Mouse (Mus musculus) naive thymus-derived CD4-positive, alpha-beta T cell, adult 2 months (primary cell): ENCODE data around the gene Magi3.

Experiments used
- DNase-seq: peaks from one replicate; pipeline ENCODE4 v3.0.0-alpha.2; 2011; ENCODE audit warnings: low read depth

The Magi3 gene

DNA sequence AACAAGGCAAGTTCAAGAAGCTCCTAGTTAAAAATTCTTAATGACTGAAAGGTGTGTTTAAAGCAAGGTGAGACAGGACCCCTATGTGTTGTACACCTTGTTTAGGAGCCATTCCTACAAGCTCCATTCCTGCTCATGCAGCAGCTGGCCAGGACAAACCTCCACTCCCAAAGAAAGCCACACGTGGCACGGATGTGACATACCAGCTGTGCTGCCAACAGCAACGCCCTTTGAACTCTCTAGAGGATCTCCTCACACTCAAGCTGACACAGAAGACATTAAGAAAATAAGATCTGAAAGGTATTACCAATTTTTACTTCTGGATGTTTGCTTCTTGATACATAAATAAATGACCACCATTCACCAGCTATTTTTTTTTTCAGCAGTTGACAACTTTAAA lies 193.2 kb downstream of the Magi3 start:
- DNase-seq = no peak

DNA sequence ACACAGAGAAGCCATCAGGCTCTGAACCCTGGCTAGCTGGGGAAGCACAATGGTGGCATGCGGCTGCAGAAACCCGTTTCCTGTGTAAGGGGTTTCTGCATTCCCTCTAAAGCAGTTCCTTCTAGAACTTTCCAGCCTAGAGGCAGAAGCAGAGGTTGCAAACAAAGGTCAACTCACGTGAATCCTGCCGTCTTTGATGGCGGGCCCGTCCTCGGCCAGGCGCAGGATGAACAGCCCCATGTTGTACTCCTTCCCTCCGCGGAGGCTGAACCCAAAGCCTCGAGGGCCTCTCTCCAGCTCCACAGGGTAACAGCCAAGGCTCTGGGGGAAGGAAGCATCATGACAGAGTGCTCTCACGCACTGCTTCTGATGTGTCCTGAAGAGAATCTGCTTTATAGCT lies 200.1 kb downstream of the Magi3 start:
- no peak for DNase-seq

DNA sequence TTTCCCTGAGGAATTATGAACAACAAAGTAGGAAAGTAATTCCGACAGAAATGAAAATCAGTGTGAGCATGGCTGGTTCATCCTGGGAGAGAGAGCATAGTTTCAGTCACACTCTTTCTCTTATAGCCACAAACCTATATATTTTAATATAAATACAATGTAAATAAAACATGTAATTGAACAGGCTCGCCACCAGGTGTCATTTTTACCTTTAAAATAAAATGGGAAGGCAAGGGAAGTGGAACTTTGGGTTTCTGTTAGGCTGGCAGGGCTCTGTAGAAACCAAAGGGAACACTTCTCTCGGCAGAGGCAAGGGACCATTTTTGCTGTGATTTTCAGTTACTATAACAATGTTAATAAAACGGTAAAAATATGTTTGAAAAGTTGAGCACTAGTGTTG lies 200.7 kb downstream of the Magi3 start:
- peak; percentile 41 for DNase-seq

DNA sequence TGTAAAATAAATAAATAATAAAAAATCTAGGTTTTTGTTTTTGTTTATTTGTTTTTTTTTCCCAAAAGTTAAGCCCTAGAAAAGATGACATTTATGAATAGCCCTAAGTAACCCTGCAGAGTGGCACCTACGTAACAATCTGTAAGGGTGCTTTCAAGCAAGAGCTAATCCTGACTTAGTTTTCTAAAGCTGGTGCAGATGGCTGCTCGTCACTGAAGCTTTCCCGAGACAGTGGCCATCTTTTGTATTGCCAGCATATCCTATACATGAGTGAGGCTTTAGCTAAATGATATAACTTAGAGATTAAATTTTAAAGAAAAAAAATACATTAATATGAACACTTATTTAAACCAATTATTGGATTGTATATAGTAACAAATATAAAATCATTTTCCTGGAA lies 202.2 kb downstream of the Magi3 start:
- DNase-seq = no peak

DNA sequence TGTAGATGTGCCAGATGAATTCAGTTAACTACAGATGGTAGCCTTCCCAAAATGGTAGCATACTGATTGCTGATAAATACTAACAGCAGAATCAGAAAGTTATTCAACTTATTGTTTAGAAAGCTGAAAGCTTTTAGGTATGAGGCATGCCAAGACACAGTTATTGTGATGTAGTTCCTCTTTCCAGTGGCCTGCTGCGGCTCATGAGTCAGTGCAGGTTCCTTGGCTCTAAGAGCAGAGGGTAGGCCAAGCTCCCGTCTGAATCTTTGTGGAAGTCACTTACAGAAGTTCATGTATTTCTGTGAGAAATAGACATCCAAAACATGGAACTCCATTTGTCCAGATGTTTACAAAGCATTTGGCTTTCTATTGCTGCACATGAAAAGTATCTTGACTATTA lies 208.2 kb downstream of the Magi3 start:
- DNase-seq = no peak

DNA sequence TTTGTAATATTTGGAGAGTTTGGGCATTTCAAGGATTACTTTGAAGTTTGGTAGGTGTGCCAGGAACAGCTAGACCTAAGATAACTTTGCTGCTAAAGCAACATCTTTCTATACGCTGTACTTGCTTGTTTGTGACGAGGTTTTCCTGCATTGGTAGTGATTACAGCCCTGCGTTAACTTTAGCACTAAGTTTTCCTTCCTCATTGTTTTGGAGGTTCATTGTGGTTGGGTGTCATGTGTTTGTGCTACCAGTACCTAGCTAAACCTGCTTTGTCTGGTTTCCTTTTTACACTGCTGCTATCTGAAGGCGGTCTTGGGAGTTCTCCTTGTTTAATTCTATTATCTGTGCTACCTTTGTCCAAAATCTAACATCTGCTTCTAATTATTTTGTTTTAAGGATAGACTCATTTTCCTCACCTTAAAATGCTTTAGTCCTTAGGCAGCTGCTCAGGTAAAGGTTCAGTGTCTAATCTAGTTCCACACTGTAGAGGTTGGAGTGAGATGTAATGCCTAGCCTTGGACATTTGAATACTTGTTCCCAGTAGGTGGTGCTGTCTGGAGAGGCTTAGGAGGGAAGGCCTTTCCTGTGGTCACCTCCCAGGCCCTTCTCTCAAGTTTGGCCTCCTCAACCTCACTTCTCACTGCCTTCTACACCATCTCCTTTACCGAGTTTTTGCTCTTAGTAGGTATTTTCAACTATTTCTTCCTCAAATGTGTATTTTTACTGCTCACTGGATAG lies 210.1 kb downstream of the Magi3 start:
- DNase-seq = no peak

DNA sequence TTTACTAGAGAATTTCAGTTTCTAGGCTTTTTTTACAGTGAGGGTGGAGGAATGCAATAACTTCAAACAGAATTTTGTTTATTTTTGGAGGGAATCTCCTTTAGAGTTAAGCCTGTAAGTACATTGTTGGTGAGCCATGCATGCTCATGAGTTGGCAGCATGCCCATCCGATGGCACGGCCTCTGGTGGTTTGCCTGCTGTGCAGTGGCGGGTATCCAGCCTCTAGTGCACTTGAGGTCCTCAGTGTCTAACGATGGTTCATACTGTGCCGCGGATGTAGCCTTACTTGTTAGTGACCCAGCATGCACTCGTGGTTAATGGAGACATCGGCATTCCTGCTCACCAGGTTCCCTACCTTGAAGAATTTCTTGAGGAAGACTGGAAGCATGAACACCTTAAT lies 212.7 kb downstream of the Magi3 start:
- DNase-seq = no peak

DNA sequence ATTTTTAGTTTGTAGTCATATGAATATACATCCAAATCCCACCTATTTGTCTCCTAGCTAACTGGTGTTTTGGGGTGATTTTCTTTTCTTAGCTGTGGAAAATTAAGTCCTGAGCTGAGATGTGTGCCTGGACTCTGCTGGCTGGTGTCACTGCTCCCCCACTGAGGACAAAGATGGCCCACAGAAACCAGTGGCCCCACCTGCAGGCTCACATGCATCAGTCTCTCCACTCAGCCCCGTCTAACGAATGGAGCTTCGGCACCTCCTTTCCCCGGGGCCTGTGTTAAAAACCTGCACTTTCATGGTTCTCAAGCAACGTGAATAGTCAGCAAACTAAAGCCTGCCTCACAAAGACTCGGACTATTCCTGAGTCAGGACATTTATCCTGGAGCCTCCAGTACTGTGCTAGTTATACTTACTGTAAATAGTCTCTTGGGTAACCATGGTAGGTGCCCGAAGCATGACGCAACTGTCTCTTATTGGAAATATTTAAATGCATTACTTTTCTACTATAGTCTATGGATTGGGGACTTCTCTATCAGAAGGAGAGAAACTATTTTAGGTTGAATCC lies 213.2 kb downstream of the Magi3 start:
- DNase-seq = no peak

DNA sequence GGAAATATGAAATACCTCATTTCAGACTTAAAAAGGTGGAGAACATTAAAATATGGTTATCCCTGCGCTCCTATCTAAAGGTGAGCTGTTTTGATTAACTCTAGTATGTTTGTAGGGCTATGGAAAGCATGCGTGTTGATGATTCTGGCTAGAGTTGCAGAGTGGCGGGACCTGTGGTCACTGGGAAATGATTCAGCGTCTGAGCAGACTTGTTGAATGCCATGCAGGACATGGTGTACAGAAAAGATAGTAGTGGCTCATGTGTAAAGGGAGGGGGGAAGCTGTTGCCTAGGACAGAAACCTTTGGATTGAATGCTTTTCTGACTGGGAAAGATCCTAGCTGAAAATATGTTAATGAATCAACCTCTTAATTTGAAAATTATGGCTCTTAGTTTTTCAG lies 221.4 kb downstream of the Magi3 start:
- no peak for DNase-seq

DNA sequence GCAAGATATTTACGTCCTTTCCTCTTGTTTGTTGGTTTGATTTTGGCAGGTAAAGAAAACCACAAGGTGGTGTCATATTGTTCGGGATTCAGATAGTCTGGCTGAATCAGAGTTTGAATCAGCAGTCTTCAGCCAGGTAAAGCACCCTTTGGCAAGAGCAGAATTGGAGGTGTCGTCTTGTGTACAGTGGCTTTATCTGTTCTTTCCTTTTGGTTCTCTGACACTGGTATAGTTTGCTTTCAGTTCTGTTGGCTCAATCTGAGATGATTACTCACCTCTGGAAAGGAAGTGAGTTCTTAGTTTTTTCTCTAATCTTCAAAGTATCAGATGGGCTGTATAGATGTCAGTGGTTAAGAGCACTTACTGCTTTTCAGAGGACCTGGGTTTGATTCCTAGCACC lies 228.9 kb downstream of the Magi3 start:
- peak; percentile 53 for DNase-seq

DNA sequence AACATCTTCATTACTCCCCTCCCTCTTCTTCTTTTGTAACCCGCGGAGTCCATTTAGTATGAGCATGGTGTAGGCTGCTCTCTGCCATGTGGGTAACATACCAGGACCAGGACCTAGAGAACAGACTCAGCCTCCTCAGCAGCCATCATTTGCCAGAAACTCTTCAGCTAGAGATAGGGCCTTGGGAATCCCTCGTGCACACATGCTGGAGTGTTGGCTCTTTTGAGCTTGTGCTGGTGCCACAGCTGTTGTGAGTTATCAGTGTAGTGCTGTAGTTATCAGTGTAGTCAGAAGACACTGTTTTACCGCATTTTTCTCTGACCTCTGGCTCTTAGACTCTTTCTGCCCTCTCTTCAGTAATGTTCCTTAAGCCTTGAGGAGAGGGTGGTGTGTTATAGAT lies 230.8 kb downstream of the Magi3 start:
- DNase-seq = no peak

DNA sequence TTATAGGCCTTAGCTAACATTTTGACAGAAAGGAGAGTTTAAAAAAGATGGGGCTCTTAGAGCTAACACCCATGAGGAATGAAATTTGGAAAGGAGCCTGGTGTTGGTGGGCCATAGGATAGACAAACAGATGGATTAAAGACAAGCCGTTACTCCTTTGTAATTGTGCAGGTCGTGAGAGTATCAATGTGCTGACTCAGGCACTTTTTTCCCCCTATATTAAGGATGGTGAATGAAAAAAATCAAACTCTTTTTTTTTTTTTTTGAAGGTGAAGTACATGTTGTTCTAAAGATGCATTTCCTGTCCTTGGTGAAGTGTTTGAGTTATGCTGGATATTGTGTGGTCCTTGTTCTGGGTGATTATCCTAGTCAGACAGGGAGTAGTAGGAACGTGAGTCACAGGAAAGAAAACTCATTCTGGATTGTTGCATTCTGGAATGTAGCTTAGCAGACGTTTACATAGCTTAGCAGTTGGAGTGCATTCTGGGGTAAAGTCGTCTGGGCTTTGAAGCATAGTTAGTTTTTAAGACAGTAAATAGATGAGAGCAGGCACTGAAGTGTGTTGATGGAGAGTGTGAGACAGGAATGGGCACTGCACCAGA lies 232.2 kb downstream of the Magi3 start:
- no peak for DNase-seq

DNA sequence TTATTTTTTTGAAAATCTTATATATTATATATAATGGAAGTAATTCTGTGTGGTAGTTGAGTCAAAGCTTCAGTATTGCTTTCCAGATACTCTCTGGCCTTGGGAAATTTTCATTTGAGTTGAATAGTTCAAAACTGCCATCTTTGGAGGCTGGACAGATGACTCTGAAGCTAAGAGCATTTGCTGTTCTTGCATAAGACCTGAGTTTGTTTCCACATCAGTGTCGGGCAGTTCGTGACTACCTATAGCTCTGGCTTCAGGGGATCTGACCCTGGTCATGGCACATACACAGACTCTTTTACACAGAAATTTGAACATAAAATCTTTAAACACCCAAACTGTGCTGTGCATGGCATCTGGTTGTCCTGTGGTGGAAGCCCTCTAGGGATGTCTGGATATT lies 235.0 kb downstream of the Magi3 start:
- DNase-seq = no peak

DNA sequence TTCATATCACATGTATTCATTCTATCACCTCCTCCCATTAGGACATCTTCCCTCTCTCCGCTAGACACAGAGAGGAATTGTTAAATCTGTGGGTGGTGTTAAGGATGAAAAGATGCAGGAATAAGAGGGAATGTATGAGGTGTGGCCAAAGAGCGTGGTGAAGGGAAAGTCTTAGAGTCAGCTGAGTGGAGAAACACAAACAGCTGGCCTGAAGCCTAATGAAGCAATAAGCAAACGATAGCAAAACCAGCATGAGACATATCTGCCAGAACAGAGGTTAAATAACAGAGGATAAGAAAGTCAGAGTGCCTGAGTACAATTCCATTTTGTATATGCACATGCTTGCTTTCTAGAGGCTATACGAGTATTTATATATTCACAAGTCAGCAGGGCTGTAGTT lies 235.6 kb downstream of the Magi3 start:
- no peak for DNase-seq

DNA sequence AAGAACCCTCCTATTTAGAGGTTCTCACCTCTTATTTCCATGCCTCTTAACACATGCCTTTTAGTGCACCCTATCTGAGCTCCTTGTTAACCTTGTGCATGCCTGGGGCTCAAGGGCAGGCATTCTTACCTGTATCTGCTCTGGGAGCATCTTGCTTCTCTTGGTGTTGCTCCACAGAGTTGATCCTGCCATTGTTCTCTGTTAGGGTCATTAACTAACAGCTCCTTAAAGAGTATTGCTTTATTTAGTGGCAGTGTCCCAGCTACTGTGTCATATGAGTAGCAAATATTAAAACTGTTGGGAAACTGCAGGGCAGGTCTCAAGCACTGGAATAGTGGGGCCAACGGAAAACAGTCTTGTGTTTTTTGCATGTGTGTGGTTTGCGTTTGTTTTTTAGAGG lies 249.0 kb downstream of the Magi3 start:
- no peak for DNase-seq

DNA sequence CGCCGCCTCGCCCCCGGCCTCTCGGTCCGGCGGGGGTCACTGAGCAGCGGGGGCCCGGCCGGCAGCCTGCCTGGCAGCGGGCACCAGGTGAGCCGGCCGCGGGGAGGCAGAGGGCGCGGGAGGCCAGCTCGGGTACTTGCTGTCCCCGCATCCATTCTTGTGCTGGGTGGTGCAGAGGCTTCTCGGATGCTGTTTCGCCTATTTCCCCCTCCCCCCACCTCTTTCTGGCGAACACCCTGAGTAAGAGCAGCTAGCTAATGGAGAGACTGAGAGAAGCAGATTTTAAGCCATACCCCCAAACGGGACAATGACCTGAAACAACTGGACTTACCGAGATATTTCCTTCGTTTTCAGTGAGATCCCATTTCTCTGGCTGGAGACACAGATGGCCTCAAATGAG lies 251.5 kb downstream of the Magi3 start:
- DNase-seq = peak; percentile 52

DNA sequence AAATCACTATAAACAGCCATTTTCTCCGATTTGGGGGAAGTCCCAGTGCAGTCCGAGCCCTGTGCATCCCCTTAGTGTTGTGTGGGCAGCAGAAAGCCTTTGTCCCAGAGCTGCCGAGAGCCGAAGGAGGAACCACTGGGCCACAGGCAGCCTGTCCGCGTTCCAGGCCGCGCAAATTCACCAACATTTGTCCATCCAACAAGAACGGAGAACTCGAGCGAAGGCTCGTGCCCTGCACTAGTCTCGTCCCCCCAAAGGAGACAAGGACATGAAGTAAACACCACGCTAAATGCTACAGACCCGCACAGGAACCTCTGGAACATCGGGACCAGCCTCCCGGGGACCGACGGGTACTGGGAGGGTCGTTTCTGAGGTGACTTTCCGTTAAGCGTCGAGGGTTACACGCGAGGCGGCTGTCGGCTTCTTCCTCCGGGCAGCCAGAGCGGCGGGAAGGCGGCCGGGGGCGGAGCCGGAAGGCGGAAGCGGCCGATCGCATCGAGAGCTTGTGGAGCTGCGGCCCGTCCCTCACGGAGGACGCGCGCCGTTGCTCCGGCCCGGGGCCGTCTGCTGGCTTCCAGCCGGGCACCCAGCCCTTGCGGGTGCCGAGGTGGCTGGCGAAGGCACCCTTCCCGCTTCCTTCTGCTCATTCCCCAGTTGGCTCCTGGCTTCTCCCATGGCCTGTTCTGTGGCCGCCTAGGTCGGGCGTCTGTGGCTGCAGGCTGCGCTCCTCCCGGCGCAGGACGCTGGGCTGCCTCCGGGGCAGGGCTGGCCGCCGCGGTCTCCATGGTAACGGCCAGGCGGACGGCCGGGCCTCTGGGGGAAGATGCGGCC lies 252.1 kb downstream of the Magi3 start, which contains the start of gene Phtf1:
TSS of gene Phtf1 (plus strand) at position 250 of the 831 bp plus-strand sequence.
- peak; percentile 81 for DNase-seq

DNA sequence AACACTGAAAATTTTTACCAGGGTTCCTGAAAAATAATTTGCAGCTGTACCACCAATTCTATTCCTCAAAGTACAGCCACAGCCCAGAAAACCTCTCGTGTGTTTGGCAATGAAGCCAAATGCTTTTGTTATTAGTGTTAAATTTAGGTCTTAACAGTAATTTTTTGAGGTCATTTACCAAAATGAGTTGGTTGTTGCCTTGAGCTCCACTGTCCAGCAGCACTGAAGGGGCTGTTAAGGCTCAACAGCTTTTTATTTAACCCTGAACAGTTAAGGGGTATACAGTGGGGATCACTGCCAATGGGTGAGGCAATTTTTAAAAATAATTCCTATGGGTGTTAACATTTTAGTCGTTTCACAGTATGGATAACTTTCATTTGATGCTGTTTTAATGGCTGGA lies 252.9 kb downstream of the Magi3 start:
- DNase-seq = no peak
